Mouse (Mus musculus): Measurements from ENCODE around the gene Pepd.

- TF ChIP-seq POLR2A (IDR thresholded peaks at IDR 0.05; ENCODE audit: extremely low read depth, insufficient read depth, low read length) (no peak), CTCF (IDR thresholded peaks at IDR 0.05; ENCODE audit: extremely low read depth, insufficient read depth, low read length) (no peak)
These were observed 60.8 kb downstream of the Pepd start for GRCm38 (mm10) chr7:34972990-34973440.

Measured in cortical plate, adult 2 months (tissue).